7 mouse cellular contexts compared by ENCODE assay signal in the genomic region with DNA sequence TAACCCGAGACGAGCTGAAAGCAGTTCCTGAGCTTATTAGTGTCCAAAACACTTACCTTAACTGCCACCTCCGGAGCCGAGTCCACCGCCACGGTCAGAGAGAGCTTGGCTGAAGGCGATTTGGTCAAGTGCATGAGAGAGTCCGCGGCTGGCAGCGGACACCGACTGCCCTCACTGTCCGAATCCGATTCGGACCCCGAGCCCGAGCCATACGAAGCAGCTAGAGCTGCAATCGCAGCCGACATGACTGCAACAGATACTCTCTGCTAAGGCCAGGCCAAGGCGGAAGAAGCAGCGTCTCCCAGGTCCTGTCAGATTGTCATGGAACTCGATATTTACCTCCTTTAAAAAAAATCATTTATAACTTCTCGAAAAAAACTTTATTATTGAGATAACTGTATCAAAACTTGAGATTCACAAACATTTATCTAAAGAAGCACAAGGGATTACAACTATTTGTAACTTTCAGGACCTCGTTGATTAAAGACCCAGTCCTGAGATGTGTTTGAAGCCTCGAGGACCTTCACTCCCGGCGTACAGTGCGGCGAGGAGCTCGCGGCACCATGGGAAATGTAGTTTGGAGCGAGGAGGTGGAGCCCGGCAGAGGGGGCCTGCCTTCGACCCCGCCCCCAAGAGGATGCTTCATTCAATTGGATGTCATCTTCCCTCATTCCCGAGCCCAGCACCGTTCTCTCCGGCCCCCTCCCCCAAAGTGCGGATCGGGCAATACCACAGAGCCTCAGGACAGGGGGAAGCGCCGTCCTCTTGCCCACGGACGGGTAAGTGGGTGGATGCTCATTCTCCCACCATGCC. TPM values are rescaled to one million over a fixed set of nuclear protein-coding genes. Genes with fewer than 3 reads are reported as not detected.
DNase-seq lines count a peak whose midpoint lies in the region; ATAC-seq lines count a peak whose summit lies in the region.

A gene (minus strand): TSS at position 481 of the 813 bp plus-strand sequence.
A gene (plus strand): TSS at position 645 of the 813 bp plus-strand sequence.

- ATAC-seq in intestine, embryonic 16.5 days, result peak; percentile 98
- ATAC-seq in midbrain, embryonic 11.5 days (ENCODE audit: low FRiP score), result peak; percentile 96

- peak; percentile 97 for DNase-seq in adrenal gland, adult 8-10 months
- DNase-seq in embryo, embryonic 9.5 days (ENCODE audit: extremely low spot score), result peak; percentile 97
- peak; percentile 92 to 97 for DNase-seq in gastrocnemius, postnatal 4 days (ENCODE audit: low spot score in 2 of 2)
- peak; percentile 97 to 98 for DNase-seq in left cerebral cortex, postnatal 36 days (ENCODE audit: low spot score in 2 of 2)
- DNase-seq in midbrain, embryonic 11.5 days (ENCODE audit: low spot score, missing footprints), result peak; percentile 99
- peak; percentile 85 for DNase-seq in skeletal muscle tissue, adult 2 months (ENCODE audit: low read depth, low spot score)

- H3K9ac ChIP-seq in intestine, embryonic 16.5 days (ENCODE audit: low read depth, low read length), result peak within 1 kb of the TSS; percentile 86
- H3K9ac ChIP-seq in midbrain, embryonic 11.5 days (ENCODE audit: low read length), result peak within 1 kb of the TSS; percentile 96

- H3K36me3 ChIP-seq in intestine, embryonic 16.5 days (ENCODE audit: control insufficient read depth, insufficient read depth, low read length), result no peaks in the 10 kb centered on the region
- H3K36me3 ChIP-seq in midbrain, embryonic 11.5 days (ENCODE audit: control insufficient read depth, insufficient read depth, low read length), result no peaks in the 10 kb centered on the region

- H3K4me2 ChIP-seq in intestine, embryonic 16.5 days (ENCODE audit: low read depth, low read length), result peak within 1 kb of the TSS; percentile 82
- H3K4me2 ChIP-seq in midbrain, embryonic 11.5 days, result peak within 1 kb of the TSS; percentile 60

- H3K4me3 ChIP-seq in intestine, embryonic 16.5 days (ENCODE audit: low read length), result peak within 1 kb of the TSS; percentile 74
- peak within 1 kb of the TSS; percentile 95 for H3K4me3 ChIP-seq in midbrain, embryonic 11.5 days (ENCODE audit: low read depth, low read length)

- H3K27me3 ChIP-seq in intestine, embryonic 16.5 days (replicated peaks; ENCODE audit: control insufficient read depth, insufficient read depth, low read length), result no peaks in the 10 kb centered on the region
- no peaks in the 10 kb centered on the region for H3K27me3 ChIP-seq in midbrain, embryonic 11.5 days (ENCODE audit: control insufficient read depth, insufficient read depth, low read length)

- WGBS in intestine, embryonic 16.5 days, result under 1% methylated on average over 44 of the region's 44 CpGs
- WGBS in midbrain, embryonic 11.5 days, result under 1% methylated on average over 44 of the region's 44 CpGs

- intact Hi-C loops in left cerebral cortex, postnatal 36 days (cut with DNase I), result loop anchor here (5.0 kb wide), 2 partner anchors 41 to 121 kb away; no protein-coding TSS in a partner anchor

- peaks cover 16% of the 10 kb centered on the region for H3K4me1 ChIP-seq in intestine, embryonic 16.5 days (ENCODE audit: control insufficient read depth, insufficient read depth, low read length)
- H3K4me1 ChIP-seq in midbrain, embryonic 11.5 days (ENCODE audit: control insufficient read depth, insufficient read depth, low read length), result peaks cover 5% of the 10 kb centered on the region

- H3K9me3 ChIP-seq in intestine, embryonic 16.5 days (ENCODE audit: control insufficient read depth, low read length), result no peaks in the 10 kb centered on the region
- no peaks in the 10 kb centered on the region for H3K9me3 ChIP-seq in midbrain, embryonic 11.5 days (ENCODE audit: control insufficient read depth, low read length)

- H3K27ac ChIP-seq in intestine, embryonic 16.5 days (ENCODE audit: low read length), result peak within 1 kb of the TSS; percentile 83
- peak within 1 kb of the TSS; percentile 96 for H3K27ac ChIP-seq in midbrain, embryonic 11.5 days (ENCODE audit: low read depth, low read length)

RNA-seq across cellular contexts. Expression of the first gene that starts in this region (rescaled TPM):
- total RNA-seq in adrenal gland, adult 8-10 months (2022), result 10 to 100 TPM; 27.0 to 33.0 (median 28.7) TPM
- 10 to 100 TPM; 14.9 to 18.0 TPM for total RNA-seq in gastrocnemius, postnatal 4 days (2021)
- polyA plus RNA-seq in intestine, embryonic 16.5 days (2015; fragmentation: Nextera tagmentation; extraction: Ambion mirVana), result 25.1 and 26.3 TPM in 2 replicates
- 10 to 100 TPM; 36.6 to 52.7 TPM for total RNA-seq in left cerebral cortex, postnatal 36 days (2021)
- 38.7 and 38.9 TPM in 2 replicates for polyA plus RNA-seq in midbrain, embryonic 11.5 days (2014; fragmentation: Nextera tagmentation; extraction: Ambion mirVana)

RNA-seq across cellular contexts. Expression of the second gene that starts in this region (rescaled TPM):
- 1 to 10 TPM; 4.1 to 6.9 (median 5.2) TPM for total RNA-seq in adrenal gland, adult 8-10 months (2022)
- 1 to 10 TPM; 4.1 to 4.5 TPM for total RNA-seq in gastrocnemius, postnatal 4 days (2021)
- 9.4 and 10.4 TPM in 2 replicates for polyA plus RNA-seq in intestine, embryonic 16.5 days (2015; fragmentation: Nextera tagmentation; extraction: Ambion mirVana)
- 100 to 1,000 TPM; 263 to 267 TPM for total RNA-seq in left cerebral cortex, postnatal 36 days (2021)
- polyA plus RNA-seq in midbrain, embryonic 11.5 days (2014; fragmentation: Nextera tagmentation; extraction: Ambion mirVana), result 49.1 and 55.3 TPM in 2 replicates

Comparison
In these comparisons a context has a peak if more than half of its experiments do, and no peak if none do; other contexts are left out.
1. Peak in every context shown above with its lines: DNase-seq, ATAC-seq, H3K4me3 ChIP-seq and H3K27ac ChIP-seq.
2. RNA of the second gene that starts in this region (total RNA-seq): 263 to 267 TPM in left cerebral cortex, postnatal 36 days; 4.1 to 6.9 TPM in adrenal gland, adult 8-10 months and 4.1 to 4.5 TPM in gastrocnemius, postnatal 4 days; every median in the first group is over 10 times any median in the second.